Mouse (Mus musculus): ENCODE measurements around the gene Foxe1. TPM values are rescaled to one million over a fixed set of nuclear protein-coding genes. Genes with fewer than 3 reads are reported as not detected.

Foxe1 gene
- polyA plus RNA-seq, 1 experiment from 2014 or later: not detected

GRCm38 (mm10) chr4:46311631-46312030, 31.8 kb upstream of the Foxe1 start:
- no peak for TF ChIP-seq CTCF (IDR thresholded peaks at IDR 0.05; ENCODE audit: low read depth)
- Histone ChIP-seq H3K9me3 (ENCODE audit: control insufficient read depth) (no peaks in the 10 kb centered on the region), H3K4me2 (replicated peaks; ENCODE audit: low read depth) (no peak overlapping the region), H3K36me3 (ENCODE audit: control insufficient read depth, insufficient read depth) (no peaks in the 10 kb centered on the region), H3K4me3 (ENCODE audit: low read depth, low read length) (no peak overlapping the region), H3K4me1 (replicated peaks; ENCODE audit: control insufficient read depth, insufficient read depth, low read length) (no peaks in the 10 kb centered on the region), H3K27me3 (replicated peaks; ENCODE audit: control insufficient read depth, insufficient read depth, low read length) (0 out of 2 replicates have a peak, but pooled peaks cover 3% of the 10 kb centered on the region), H3K9ac (ENCODE audit: low read depth, low read length) (no peak overlapping the region), H3K27ac (ENCODE audit: low read depth, low read length) (no peak overlapping the region)
- 84% methylated on average over 2 of the region's 2 CpGs for WGBS
- no peak for ATAC-seq

DNA sequence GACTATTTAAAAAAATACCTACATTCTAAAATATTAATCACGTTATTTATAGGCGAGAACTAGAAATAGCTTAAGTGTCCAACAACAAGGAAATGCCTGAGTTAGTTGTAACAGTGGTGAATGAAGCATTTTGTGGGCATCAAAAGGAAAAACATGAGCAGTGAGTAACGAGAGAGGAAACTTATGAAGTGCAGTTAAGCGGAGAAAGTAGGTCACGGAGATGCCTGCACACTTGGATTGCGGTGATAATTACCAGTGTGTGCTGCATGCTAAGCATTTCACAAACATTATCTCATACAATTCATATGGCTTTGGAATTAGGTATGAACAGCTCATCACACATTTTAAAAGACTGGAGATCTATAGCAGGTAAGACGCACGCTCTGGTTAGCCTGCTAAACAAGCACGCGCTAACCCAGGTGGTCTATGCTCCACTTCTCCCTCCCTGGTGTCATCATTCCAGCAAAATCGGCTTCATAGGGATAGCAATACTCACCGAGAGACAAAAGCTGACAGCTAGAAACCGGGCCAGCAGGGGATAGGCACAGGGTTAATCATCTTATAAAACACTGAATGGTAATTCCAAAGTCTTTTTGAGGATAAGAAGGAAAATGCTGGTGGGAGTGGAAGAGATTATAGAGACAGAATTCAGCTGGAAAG, 21.5 kb upstream of the Foxe1 start:
- no peak for ATAC-seq
- no peak for TF ChIP-seq CTCF (IDR thresholded peaks at IDR 0.05; ENCODE audit: low read depth)

GRCm38 (mm10) chr4:46322715-46323114, 20.7 kb upstream of the Foxe1 start:
- H3K27ac ChIP-seq (ENCODE audit: low read depth, low read length): no peak overlapping the region
- 33% methylated on average over 4 of the region's 4 CpGs for WGBS
- no peaks in the 10 kb centered on the region for H3K4me1 ChIP-seq (replicated peaks; ENCODE audit: control insufficient read depth, insufficient read depth, low read length)
- no peaks in the 10 kb centered on the region for H3K36me3 ChIP-seq (ENCODE audit: control insufficient read depth, insufficient read depth)
- H3K4me3 ChIP-seq (ENCODE audit: low read depth, low read length): no peak overlapping the region
- no peak overlapping the region for H3K4me2 ChIP-seq (replicated peaks; ENCODE audit: low read depth)
- no peak for TF ChIP-seq CTCF (IDR thresholded peaks at IDR 0.05; ENCODE audit: low read depth)
- no peak overlapping the region for H3K9ac ChIP-seq (ENCODE audit: low read depth, low read length)
- H3K27me3 ChIP-seq (replicated peaks; ENCODE audit: control insufficient read depth, insufficient read depth, low read length): peaks cover 7% of the 10 kb centered on the region; the same call in 1 of the 2 replicates
- ATAC-seq: no peak
- H3K9me3 ChIP-seq (ENCODE audit: control insufficient read depth): no peaks in the 10 kb centered on the region

More for the DNA sequence above, 21.5 kb upstream of the Foxe1 start:
- Histone ChIP-seq H3K4me3 (ENCODE audit: low read depth, low read length) (no peak overlapping the region), H3K36me3 (ENCODE audit: control insufficient read depth, insufficient read depth) (no peaks in the 10 kb centered on the region), H3K4me2 (replicated peaks; ENCODE audit: low read depth) (no peak overlapping the region), H3K9me3 (ENCODE audit: control insufficient read depth) (no peaks in the 10 kb centered on the region), H3K27ac (ENCODE audit: low read depth, low read length) (no peak overlapping the region), H3K4me1 (replicated peaks; ENCODE audit: control insufficient read depth, insufficient read depth, low read length) (no peaks in the 10 kb centered on the region), H3K9ac (ENCODE audit: low read depth, low read length) (no peak overlapping the region), H3K27me3 (replicated peaks; ENCODE audit: control insufficient read depth, insufficient read depth, low read length) (peaks cover 7% of the 10 kb centered on the region; the same call in 1 of the 2 replicates)
- 77% methylated on average over 13 of the region's 13 CpGs for WGBS

DNA sequence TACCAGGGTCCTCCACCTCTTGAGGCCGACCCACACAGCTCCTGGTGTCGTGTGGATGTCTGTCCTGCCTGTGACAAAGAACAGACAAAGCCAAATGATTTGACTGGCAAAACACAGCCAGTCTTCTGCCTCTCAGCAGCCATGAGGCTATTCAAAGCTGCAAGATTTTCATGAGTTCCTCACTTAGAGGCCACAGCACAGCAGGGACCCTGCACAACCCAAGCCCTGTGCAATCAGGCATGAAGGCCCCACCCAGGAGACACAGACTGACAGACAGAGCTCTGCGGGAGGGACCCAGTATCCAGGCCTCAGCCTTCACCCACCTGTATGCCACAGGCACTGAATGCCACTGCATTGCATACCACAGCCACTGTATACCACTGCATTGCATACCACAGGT, 14.5 kb upstream of the Foxe1 start:
- WGBS: 54% methylated on average over 3 of the region's 3 CpGs
- Histone ChIP-seq H3K27ac (ENCODE audit: low read depth, low read length) (no peak overlapping the region), H3K9me3 (ENCODE audit: control insufficient read depth) (no peaks in the 10 kb centered on the region), H3K4me2 (replicated peaks; ENCODE audit: low read depth) (no peak overlapping the region), H3K4me1 (replicated peaks; ENCODE audit: control insufficient read depth, insufficient read depth, low read length) (no peaks in the 10 kb centered on the region), H3K9ac (ENCODE audit: low read depth, low read length) (no peak overlapping the region), H3K36me3 (ENCODE audit: control insufficient read depth, insufficient read depth) (no peaks in the 10 kb centered on the region), H3K27me3 (replicated peaks; ENCODE audit: control insufficient read depth, insufficient read depth, low read length) (no peaks in the 10 kb centered on the region; the same call in 1 of the 2 replicates), H3K4me3 (ENCODE audit: low read depth, low read length) (no peak overlapping the region)
- ATAC-seq: no peak
- TF ChIP-seq CTCF (IDR thresholded peaks at IDR 0.05; ENCODE audit: low read depth): no peak

DNA sequence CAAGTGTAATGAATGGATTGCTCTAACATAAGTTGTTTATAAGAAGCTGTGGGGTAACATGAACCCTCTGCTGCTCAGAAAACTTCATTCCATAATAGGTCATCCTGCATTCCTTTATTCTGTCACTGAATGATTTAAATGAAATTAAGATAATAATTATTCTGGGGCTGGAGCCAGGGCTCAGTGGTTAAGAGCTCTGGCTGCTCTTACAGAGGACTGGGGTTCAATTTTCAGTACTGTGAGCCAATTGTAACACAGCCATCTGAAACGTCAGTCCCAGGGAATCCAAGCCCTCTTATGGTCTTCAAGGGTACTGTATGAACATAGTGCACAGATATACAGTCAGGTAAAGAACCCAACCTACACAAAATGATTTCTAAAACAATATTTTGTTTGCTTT, 7.6 kb upstream of the Foxe1 start:
- ATAC-seq: no peak
- Histone ChIP-seq H3K27ac (ENCODE audit: low read depth, low read length) (no peak overlapping the region), H3K36me3 (ENCODE audit: control insufficient read depth, insufficient read depth) (no peaks in the 10 kb centered on the region), H3K4me2 (replicated peaks; ENCODE audit: low read depth) (no peak overlapping the region), H3K4me3 (ENCODE audit: low read depth, low read length) (no peak overlapping the region), H3K9ac (ENCODE audit: low read depth, low read length) (no peak overlapping the region), H3K27me3 (replicated peaks; ENCODE audit: control insufficient read depth, insufficient read depth, low read length) (peaks cover 41% of the 10 kb centered on the region), H3K9me3 (ENCODE audit: control insufficient read depth) (no peaks in the 10 kb centered on the region), H3K4me1 (replicated peaks; ENCODE audit: control insufficient read depth, insufficient read depth, low read length) (no peaks in the 10 kb centered on the region)
- TF ChIP-seq CTCF (IDR thresholded peaks at IDR 0.05; ENCODE audit: low read depth): peak; percentile 36
- 21% methylated on average over 1 of the region's 1 CpGs for WGBS

DNA sequence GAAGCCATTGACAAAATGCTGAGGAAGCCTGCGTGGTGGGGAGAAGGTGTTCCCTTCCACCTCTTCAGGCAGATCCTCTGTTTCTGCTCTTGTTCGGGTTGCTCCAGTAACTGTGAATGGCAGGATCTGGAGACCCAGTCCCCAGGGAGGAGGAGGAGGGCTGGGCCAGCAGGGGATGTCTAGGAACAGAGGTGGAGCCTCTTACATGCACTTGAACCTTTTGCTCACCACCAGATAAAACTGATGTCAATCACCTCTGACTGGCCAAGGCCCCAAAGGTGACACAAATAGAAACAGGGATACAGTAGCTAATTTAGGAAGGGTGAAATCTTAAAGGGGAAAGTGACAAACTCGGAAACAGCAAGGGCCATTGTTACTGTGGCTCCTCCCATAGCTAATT, 5.4 kb upstream of the Foxe1 start:
- ATAC-seq: no peak
- WGBS: 5% methylated on average over 3 of the region's 3 CpGs
- no peak overlapping the region for H3K9ac ChIP-seq (ENCODE audit: low read depth, low read length)
- no peaks in the 10 kb centered on the region for H3K36me3 ChIP-seq (ENCODE audit: control insufficient read depth, insufficient read depth)
- no peak overlapping the region for H3K4me3 ChIP-seq (ENCODE audit: low read depth, low read length)
- H3K27ac ChIP-seq (ENCODE audit: low read depth, low read length): no peak overlapping the region
- H3K9me3 ChIP-seq (ENCODE audit: control insufficient read depth): no peaks in the 10 kb centered on the region
- H3K27me3 ChIP-seq (replicated peaks; ENCODE audit: control insufficient read depth, insufficient read depth, low read length): peaks cover 62% of the 10 kb centered on the region
- H3K4me1 ChIP-seq (replicated peaks; ENCODE audit: control insufficient read depth, insufficient read depth, low read length): no peaks in the 10 kb centered on the region
- TF ChIP-seq CTCF (IDR thresholded peaks at IDR 0.05; ENCODE audit: low read depth): no peak
- H3K4me2 ChIP-seq (replicated peaks; ENCODE audit: low read depth): no peak overlapping the region

Measured in intestine, postnatal 0 days (tissue).